Mouse (Mus musculus) heart, embryonic 11.5 days (tissue): Measurements from ENCODE around the gene Lrfn4. TPM values are rescaled to one million over a fixed set of nuclear protein-coding genes. Genes with fewer than 3 reads are reported as not detected.
A peak's percentile ranks its signal among the peaks of the same experiment; 100 is the strongest.

Experiments used
- ATAC-seq: fragments of 200-750 bp; cut with Nextera tagmentation; replicated peaks from 2 replicates; pipeline ENCODE4 v1.8.0; 2017; ENCODE audit warnings: moderate library complexity; ENCODE audit not compliant: insufficient number of reproducible peaks, low FRiP score, low TSS enrichment
- H3K27ac ChIP-seq: fragments of 300-500 bp; sonication (generic); 2 replicates; pipeline ENCODE4 v1.5.1; 2014; ENCODE audit warnings: mild to moderate bottlenecking, low read depth, low read length
- H3K27me3 ChIP-seq: fragments of 300-500 bp; sonication (generic); 2 replicates; pipeline ENCODE4 v1.6.1; 2014; ENCODE audit warnings: mild to moderate bottlenecking, low read length, mixed read lengths; ENCODE audit not compliant: control insufficient read depth, insufficient read depth
- H3K36me3 ChIP-seq: fragments of 300-500 bp; sonication (generic); 2 replicates; pipeline ENCODE4 v1.6.1; 2014; ENCODE audit warnings: mild to moderate bottlenecking, low read length, moderate library complexity, mixed read lengths; ENCODE audit not compliant: control insufficient read depth, insufficient read depth
- H3K4me1 ChIP-seq: fragments of 300-500 bp; sonication (generic); 2 replicates; pipeline ENCODE4 v1.6.1; 2014; ENCODE audit warnings: low read length; ENCODE audit not compliant: control insufficient read depth, insufficient read depth
- H3K4me2 ChIP-seq: fragments of 300-500 bp; sonication (generic); 2 replicates; pipeline ENCODE4 v1.6.1; 2014; ENCODE audit warnings: mild to moderate bottlenecking, moderate library complexity
- H3K4me3 ChIP-seq: fragments of 300-500 bp; sonication (generic); 2 replicates; pipeline ENCODE4 v1.5.1; 2014; ENCODE audit warnings: low read depth, low read length
- H3K9ac ChIP-seq: fragments of 300-500 bp; sonication (generic); 2 replicates; pipeline ENCODE4 v1.6.1; 2014; ENCODE audit warnings: mild to moderate bottlenecking, low read depth, low read length, moderate library complexity
- H3K9me3 ChIP-seq: fragments of 300-500 bp; sonication (generic); replicated peaks from 2 replicates; pipeline ENCODE4 v1.6.1; 2016; ENCODE audit warnings: low read length; ENCODE audit not compliant: control insufficient read depth
- WGBS: fragments of 180-500 bp; shearing (Covaris S2); extraction: QIAGEN DNeasy Blood & Tissue Kit; methylation state at CpG from one replicate; pipeline ENCODE4 v1.1.7; 2014; ENCODE audit not compliant: insufficient replicate concordance; 5-methylcytosine and 5-hydroxymethylcytosine counted together
- polyA plus RNA-seq: library from polyadenylated mRNA; unstranded; fragments of >200 nt; fragmentation: Nextera tagmentation; extraction: Ambion mirVana; gene quantifications from 2 replicates; pipeline ENCODE4 v1.2.1, GENCODE M21; 2014

Gene Lrfn4
- polyA plus RNA-seq, 1 experiment from 2014 or later: 4.7 TPM

- Histone ChIP-seq H3K4me1 (peaks cover 17% of the 10 kb centered on the region), H3K36me3 (peaks cover 8% of the 10 kb centered on the region), H3K27ac (peak overlapping the region; percentile 10; the same call in 1 of the 2 replicates), H3K4me3 (peak overlapping the region; percentile 92), H3K4me2 (peak overlapping the region; percentile 91), H3K27me3 (no peaks in the 10 kb centered on the region), H3K9me3 (no peaks in the 10 kb centered on the region), H3K9ac (peak overlapping the region; percentile 98)
- WGBS: 26% methylated on average over 4 of the region's 4 CpGs
- ATAC-seq: 0 out of 2 replicates have a peak, but pooled peaks have one; percentile 13
These were observed 9.1 kb upstream of the Lrfn4 start for GRCm38 (mm10) chr19:4624406-4625178.

GRCm38 (mm10) chr19:4624006-4624405 is 8.5 kb upstream of the Lrfn4 start:
- Histone ChIP-seq H3K4me1 (peaks cover 17% of the 10 kb centered on the region), H3K36me3 (peaks cover 8% of the 10 kb centered on the region), H3K27me3 (no peaks in the 10 kb centered on the region), H3K9me3 (no peaks in the 10 kb centered on the region), H3K4me3 (no peak overlapping the region), H3K27ac (no peak overlapping the region), H3K9ac (no peak overlapping the region), H3K4me2 (no peak overlapping the region)
- 90% methylated on average over 12 of the region's 12 CpGs for WGBS
- no peak for ATAC-seq

GRCm38 (mm10) chr19:4623419-4623818 is 8.0 kb upstream of the Lrfn4 start:
- Histone ChIP-seq H3K4me3 (no peak overlapping the region), H3K9me3 (no peaks in the 10 kb centered on the region), H3K9ac (no peak overlapping the region), H3K4me2 (no peak overlapping the region), H3K27ac (no peak overlapping the region), H3K27me3 (no peaks in the 10 kb centered on the region), H3K36me3 (peaks cover 8% of the 10 kb centered on the region), H3K4me1 (peaks cover 17% of the 10 kb centered on the region)
- 93% methylated on average over 9 of the region's 9 CpGs for WGBS
- no peak for ATAC-seq

- no peaks in the 10 kb centered on the region for H3K27me3 ChIP-seq
- no peak overlapping the region for H3K27ac ChIP-seq
- no peak overlapping the region for H3K9ac ChIP-seq
- 85% methylated on average over 5 of the region's 5 CpGs for WGBS
- H3K4me1 ChIP-seq: peaks cover 14% of the 10 kb centered on the region
- ATAC-seq: no peak
- H3K4me3 ChIP-seq: no peak overlapping the region
- no peak overlapping the region for H3K4me2 ChIP-seq
- peaks cover 8% of the 10 kb centered on the region for H3K36me3 ChIP-seq
- no peaks in the 10 kb centered on the region for H3K9me3 ChIP-seq
These were observed 7.3 kb upstream of the Lrfn4 start for GRCm38 (mm10) chr19:4622780-4623179.

GRCm38 (mm10) chr19:4620721-4621120 is 5.3 kb upstream of the Lrfn4 start:
- H3K4me1 ChIP-seq: peaks cover 12% of the 10 kb centered on the region
- H3K9ac ChIP-seq: no peak overlapping the region
- H3K27me3 ChIP-seq: peaks cover 7% of the 10 kb centered on the region; the same call in 1 of the 2 replicates
- H3K36me3 ChIP-seq: peaks cover 8% of the 10 kb centered on the region
- no peak overlapping the region for H3K4me2 ChIP-seq
- ATAC-seq: no peak
- 88% methylated on average over 7 of the region's 7 CpGs for WGBS
- H3K9me3 ChIP-seq: no peaks in the 10 kb centered on the region
- H3K4me3 ChIP-seq: no peak overlapping the region
- H3K27ac ChIP-seq: no peak overlapping the region

- ATAC-seq: no peak
- H3K9ac ChIP-seq: no peak overlapping the region
- H3K36me3 ChIP-seq: peaks cover 8% of the 10 kb centered on the region
- H3K27ac ChIP-seq: no peak overlapping the region
- H3K4me3 ChIP-seq: no peak overlapping the region
- H3K4me1 ChIP-seq: peaks cover 7% of the 10 kb centered on the region
- no peaks in the 10 kb centered on the region for H3K9me3 ChIP-seq
- H3K4me2 ChIP-seq: no peak overlapping the region
- H3K27me3 ChIP-seq: peaks cover 7% of the 10 kb centered on the region; the same call in 1 of the 2 replicates
- 84% methylated on average over 10 of the region's 10 CpGs for whole genome bisulfite sequencing
These were observed 4.0 kb upstream of the Lrfn4 start for GRCm38 (mm10) chr19:4619461-4619860.

- H3K4me2 ChIP-seq: no peak overlapping the region
- no peaks in the 10 kb centered on the region for H3K9me3 ChIP-seq
- peaks cover 14% of the 10 kb centered on the region for H3K36me3 ChIP-seq
- no peak for ATAC-seq
- peaks cover 7% of the 10 kb centered on the region; the same call in 1 of the 2 replicates for H3K27me3 ChIP-seq
- no peak overlapping the region for H3K27ac ChIP-seq
- H3K4me3 ChIP-seq: no peak overlapping the region
- H3K9ac ChIP-seq: no peak overlapping the region
- H3K4me1 ChIP-seq: peaks cover 15% of the 10 kb centered on the region
- 30% methylated on average over 18 of the region's 18 CpGs for WGBS
These were observed 2.7 kb upstream of the Lrfn4 start for GRCm38 (mm10) chr19:4618183-4618582.

- Histone ChIP-seq H3K9ac (no peak overlapping the region), H3K4me1 (peaks cover 15% of the 10 kb centered on the region), H3K27ac (0 out of 2 replicates have a peak overlapping the region, but pooled peaks have one; percentile 74), H3K36me3 (peaks cover 14% of the 10 kb centered on the region), H3K27me3 (peaks cover 7% of the 10 kb centered on the region; the same call in 1 of the 2 replicates), H3K4me3 (no peak overlapping the region; the same call in 1 of the 2 replicates), H3K9me3 (no peaks in the 10 kb centered on the region), H3K4me2 (peak overlapping the region; percentile 91; the same call in 1 of the 2 replicates)
- ATAC-seq: no peak
- WGBS: 38% methylated on average over 4 of the region's 4 CpGs
These were observed 1.1 kb upstream of the Lrfn4 start for GRCm38 (mm10) chr19:4616546-4616945.
